Mouse (Mus musculus): ENCODE data around the gene Gorasp1. TPM values are rescaled to one million over a fixed set of nuclear protein-coding genes. Genes with fewer than 3 reads are reported as not detected.

Gorasp1 gene
- polyA plus RNA-seq, 1 experiment: 0.49 TPM

DNA sequence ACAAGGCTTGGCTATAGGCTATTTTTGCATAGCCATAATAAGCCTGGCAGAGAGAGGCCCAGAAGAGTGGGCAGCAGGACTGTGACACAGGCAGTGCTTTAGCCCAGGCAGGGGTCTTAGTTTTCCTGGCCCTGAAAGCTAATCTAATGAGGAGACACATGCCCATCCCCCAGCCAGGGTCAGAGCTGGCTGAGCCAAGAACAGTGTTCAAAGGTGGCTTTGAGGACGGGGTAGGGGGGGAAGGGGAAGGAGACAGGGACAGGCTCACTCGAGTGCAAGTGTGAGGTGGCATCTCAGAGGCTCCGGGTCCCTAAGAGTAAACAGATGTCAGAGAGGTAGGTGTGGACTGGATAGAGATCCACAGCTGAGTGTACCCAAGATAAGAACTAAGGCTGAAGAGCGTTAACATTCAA lies 43.4 kb upstream of the Gorasp1 start:
- Histone ChIP-seq H3K4me1 (ENCODE audit: control insufficient read depth) (peaks cover 50% of the 10 kb centered on the region), H3K9me3 (ENCODE audit: control insufficient read depth, low read length) (no peaks in the 10 kb centered on the region), H3K36me3 (ENCODE audit: control insufficient read depth) (no peaks in the 10 kb centered on the region), H3K4me3 (replicated peaks) (no peak overlapping the region), H3K27me3 (ENCODE audit: control insufficient read depth) (peaks cover 43% of the 10 kb centered on the region)
- TF ChIP-seq TAL1 (IDR thresholded peaks at IDR 0.05; ENCODE audit: low read length) (no peak), GATA1 (IDR thresholded peaks at IDR 0.05; ENCODE audit: low read length) (no peak)

DNA sequence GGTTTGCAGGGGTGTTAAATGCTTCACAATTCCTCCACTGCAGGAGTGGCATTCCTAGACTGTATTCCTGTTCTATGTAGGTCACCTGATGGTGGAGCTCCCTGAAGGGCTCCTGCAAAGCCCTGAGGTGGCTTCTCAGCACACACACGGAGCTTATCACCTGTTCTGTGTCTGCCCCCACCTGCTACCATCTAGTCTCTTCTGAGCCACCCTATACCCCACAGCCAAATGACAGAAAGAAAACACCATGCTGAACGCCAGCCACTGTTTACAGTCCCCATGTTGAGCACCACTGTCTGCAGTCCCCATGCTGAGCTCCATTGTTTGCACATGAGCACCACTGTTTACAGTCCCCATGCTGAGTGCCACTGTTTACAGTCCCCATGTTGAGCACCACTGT lies 42.4 kb upstream of the Gorasp1 start:
- H3K9me3 ChIP-seq (ENCODE audit: control insufficient read depth, low read length): no peaks in the 10 kb centered on the region
- no peaks in the 10 kb centered on the region for H3K36me3 ChIP-seq (ENCODE audit: control insufficient read depth)
- peaks cover 38% of the 10 kb centered on the region for H3K27me3 ChIP-seq (ENCODE audit: control insufficient read depth)
- H3K4me1 ChIP-seq (ENCODE audit: control insufficient read depth): peaks cover 50% of the 10 kb centered on the region
- no peak overlapping the region for H3K4me3 ChIP-seq (replicated peaks)
- TF ChIP-seq GATA1 (IDR thresholded peaks at IDR 0.05; ENCODE audit: low read length) (no peak), TAL1 (IDR thresholded peaks at IDR 0.05; ENCODE audit: low read length) (no peak)

DNA sequence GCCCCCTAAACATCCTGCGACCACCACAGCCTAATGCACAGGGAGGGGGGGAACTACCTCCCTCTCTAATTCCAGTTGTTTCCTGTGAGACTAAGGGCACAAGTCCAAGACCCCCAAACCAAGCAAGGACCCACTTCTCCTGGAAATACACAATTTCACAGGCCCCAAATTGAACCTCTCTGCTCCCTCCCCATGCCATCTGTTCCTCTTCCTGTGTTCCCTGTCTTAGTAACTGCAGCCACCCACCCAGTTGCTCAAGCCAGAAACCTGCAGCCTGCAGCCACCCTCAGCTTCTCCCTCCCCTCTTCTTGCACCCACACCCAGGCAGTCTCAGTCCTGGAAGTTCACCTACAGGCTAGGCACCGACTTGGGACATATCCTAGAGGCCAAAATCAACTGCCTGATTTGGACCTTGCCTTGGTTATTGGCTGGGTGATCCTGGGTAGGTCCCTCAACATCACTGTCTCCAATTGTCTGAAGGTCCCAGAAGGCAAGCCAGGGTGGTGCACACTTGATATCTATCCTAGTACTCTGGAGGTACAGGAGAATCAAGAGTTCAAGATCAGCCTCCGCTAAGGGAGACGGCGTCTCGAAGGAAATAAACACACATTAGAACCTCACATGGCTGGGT lies 41.6 kb upstream of the Gorasp1 start:
- Histone ChIP-seq H3K4me1 (ENCODE audit: control insufficient read depth) (peaks cover 44% of the 10 kb centered on the region), H3K4me3 (replicated peaks) (no peak overlapping the region), H3K9me3 (ENCODE audit: control insufficient read depth, low read length) (no peaks in the 10 kb centered on the region; the same call in 1 of the 2 replicates), H3K36me3 (ENCODE audit: control insufficient read depth) (peaks cover 2% of the 10 kb centered on the region; the same call in 1 of the 2 replicates), H3K27me3 (ENCODE audit: control insufficient read depth) (peaks cover 30% of the 10 kb centered on the region)
- TF ChIP-seq GATA1 (IDR thresholded peaks at IDR 0.05; ENCODE audit: low read length): no peak
- TF ChIP-seq TAL1 (IDR thresholded peaks at IDR 0.05; ENCODE audit: low read length): no peak

DNA sequence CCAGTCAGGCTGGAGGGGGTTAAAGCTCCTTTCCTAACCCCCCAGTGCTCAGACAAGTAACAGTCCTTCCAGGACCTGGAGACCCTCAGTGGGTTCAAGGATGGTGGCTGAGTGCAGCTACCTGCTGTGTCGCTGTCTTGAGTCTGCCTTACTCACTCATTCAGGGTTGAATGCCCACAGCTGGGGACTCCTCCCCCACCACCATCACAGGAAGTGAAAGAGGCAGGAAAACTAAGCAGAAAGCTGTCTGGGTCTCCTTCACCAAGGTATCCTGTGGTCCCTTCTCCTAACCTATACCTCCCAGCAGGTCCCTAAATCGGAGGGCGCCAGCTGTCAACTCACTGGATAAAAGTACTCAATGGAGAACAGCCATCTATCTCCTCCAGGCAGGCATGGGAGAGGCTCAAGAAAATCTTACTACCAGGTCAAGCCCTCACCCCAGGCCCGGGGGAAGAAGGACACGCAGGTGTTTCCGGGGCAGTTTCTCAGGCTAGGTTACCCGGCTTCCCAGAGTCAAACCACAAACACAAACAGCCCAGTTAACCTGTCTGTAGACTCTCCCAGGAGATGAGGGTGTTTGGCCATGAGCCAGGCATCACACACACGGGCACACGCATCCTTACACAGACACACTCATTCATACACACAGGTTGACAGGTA lies 40.9 kb upstream of the Gorasp1 start:
- no peak overlapping the region for H3K4me3 ChIP-seq (replicated peaks)
- TF ChIP-seq TAL1 (IDR thresholded peaks at IDR 0.05; ENCODE audit: low read length) (no peak), GATA1 (IDR thresholded peaks at IDR 0.05; ENCODE audit: low read length) (no peak)
- peaks cover 37% of the 10 kb centered on the region for H3K4me1 ChIP-seq (ENCODE audit: control insufficient read depth)
- peaks cover 5% of the 10 kb centered on the region; the same call in 1 of the 2 replicates for H3K36me3 ChIP-seq (ENCODE audit: control insufficient read depth)
- H3K9me3 ChIP-seq (ENCODE audit: control insufficient read depth, low read length): no peaks in the 10 kb centered on the region; the same call in 1 of the 2 replicates
- peaks cover 23% of the 10 kb centered on the region for H3K27me3 ChIP-seq (ENCODE audit: control insufficient read depth)

DNA sequence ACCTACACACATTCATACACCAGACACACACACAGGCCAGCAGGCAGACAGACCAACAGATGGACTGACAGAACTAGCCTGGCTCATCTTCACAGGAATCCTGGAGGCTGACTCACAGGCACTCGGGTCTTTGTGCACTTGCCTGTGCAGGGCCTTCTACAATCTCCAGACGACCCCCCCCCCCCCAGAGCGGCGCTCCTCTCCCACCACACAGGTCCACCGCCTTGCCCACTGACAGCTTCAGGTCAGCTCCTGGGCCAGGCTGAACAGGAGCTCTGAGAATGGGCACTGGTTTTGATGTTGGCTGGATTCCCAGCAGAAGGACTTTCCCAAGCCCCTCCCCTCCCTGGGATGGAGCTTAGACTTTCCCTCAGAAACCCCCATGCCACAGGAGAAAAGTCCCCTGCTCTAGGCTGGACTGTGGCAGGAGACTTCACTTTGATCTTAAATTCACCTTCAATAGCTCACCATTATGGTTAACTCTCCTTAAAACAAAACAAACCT lies 40.2 kb upstream of the Gorasp1 start:
- H3K9me3 ChIP-seq (ENCODE audit: control insufficient read depth, low read length): no peaks in the 10 kb centered on the region; the same call in 1 of the 2 replicates
- H3K4me3 ChIP-seq (replicated peaks): no peak overlapping the region
- TF ChIP-seq TAL1 (IDR thresholded peaks at IDR 0.05; ENCODE audit: low read length): no peak
- H3K4me1 ChIP-seq (ENCODE audit: control insufficient read depth): peaks cover 30% of the 10 kb centered on the region
- peaks cover 16% of the 10 kb centered on the region for H3K27me3 ChIP-seq (ENCODE audit: control insufficient read depth)
- H3K36me3 ChIP-seq (ENCODE audit: control insufficient read depth): peaks cover 9% of the 10 kb centered on the region; the same call in 1 of the 2 replicates

DNA sequence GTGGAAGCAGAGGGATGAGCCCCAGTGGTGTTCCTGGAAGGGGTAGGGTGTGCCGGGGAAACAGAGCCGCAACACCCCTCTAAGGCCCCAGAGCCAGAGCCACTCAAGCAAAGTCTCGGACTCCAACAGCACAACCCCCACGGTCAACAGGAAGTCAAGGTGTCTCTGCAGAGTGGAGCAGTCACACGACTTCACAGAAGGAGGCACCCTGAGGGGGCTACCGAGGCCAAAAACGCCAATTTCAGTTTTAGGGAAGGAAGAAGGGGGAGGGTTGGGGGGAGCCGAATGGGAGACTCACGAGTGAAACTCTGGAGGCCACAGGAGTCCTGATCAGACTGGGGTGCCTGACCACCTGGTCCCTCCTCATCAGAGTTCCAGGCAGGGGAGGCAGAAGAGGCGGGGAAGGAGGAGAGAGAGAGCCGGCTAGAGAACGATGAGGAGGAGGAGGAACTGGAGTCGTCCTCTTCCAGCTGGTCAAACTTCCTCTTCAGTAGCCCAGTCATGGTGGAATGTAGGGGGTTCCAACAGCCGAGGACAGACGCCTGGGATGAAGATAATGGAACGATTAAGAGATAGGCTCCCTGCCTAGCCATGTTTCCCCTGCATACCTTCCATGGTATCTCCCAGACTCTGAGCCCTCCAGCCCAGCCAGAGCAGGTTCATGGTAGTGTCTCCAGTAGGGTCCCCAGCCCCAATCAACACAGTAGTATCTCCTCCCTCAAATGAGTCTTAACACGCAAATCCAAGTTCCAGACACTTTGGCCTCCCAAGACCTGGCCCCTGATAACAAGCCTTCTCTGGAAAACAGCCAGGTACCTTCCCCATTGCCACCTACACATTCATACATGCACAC lies 39.6 kb upstream of the Gorasp1 start:
- Histone ChIP-seq H3K4me1 (ENCODE audit: control insufficient read depth) (peaks cover 24% of the 10 kb centered on the region), H3K9me3 (ENCODE audit: control insufficient read depth, low read length) (no peaks in the 10 kb centered on the region; the same call in 1 of the 2 replicates), H3K36me3 (ENCODE audit: control insufficient read depth) (peaks cover 12% of the 10 kb centered on the region; the same call in 1 of the 2 replicates), H3K27me3 (ENCODE audit: control insufficient read depth) (peaks cover 10% of the 10 kb centered on the region), H3K4me3 (replicated peaks) (no peak overlapping the region)
- TF ChIP-seq TAL1 (IDR thresholded peaks at IDR 0.05; ENCODE audit: low read length) (no peak), GATA1 (IDR thresholded peaks at IDR 0.05; ENCODE audit: low read length) (no peak)

DNA sequence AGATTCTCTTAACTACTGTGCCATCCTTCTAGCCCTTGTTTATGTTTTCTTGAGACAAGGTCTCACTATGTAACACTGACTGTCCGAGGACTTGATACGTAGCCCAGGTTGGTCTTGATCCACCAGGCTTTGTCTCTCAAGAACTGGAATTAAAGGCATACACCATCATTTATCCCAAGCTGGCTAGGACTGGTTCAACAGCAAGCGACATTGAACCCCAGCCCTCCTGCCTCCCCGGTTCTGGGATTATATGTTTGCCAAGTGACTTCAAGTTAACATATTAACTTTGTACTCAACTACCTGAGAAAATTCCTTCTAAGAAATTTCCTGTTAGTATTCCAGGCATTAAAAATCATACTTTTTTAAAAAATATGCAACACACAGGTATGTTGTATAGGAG lies 37.9 kb upstream of the Gorasp1 start:
- H3K4me1 ChIP-seq (ENCODE audit: control insufficient read depth): peaks cover 11% of the 10 kb centered on the region
- H3K36me3 ChIP-seq (ENCODE audit: control insufficient read depth): peaks cover 12% of the 10 kb centered on the region; the same call in 1 of the 2 replicates
- no peaks in the 10 kb centered on the region for H3K27me3 ChIP-seq (ENCODE audit: control insufficient read depth)
- TF ChIP-seq TAL1 (IDR thresholded peaks at IDR 0.05; ENCODE audit: low read length) (no peak), GATA1 (IDR thresholded peaks at IDR 0.05; ENCODE audit: low read length) (no peak)
- no peaks in the 10 kb centered on the region; the same call in 1 of the 2 replicates for H3K9me3 ChIP-seq (ENCODE audit: control insufficient read depth, low read length)
- H3K4me3 ChIP-seq (replicated peaks): no peak overlapping the region

DNA sequence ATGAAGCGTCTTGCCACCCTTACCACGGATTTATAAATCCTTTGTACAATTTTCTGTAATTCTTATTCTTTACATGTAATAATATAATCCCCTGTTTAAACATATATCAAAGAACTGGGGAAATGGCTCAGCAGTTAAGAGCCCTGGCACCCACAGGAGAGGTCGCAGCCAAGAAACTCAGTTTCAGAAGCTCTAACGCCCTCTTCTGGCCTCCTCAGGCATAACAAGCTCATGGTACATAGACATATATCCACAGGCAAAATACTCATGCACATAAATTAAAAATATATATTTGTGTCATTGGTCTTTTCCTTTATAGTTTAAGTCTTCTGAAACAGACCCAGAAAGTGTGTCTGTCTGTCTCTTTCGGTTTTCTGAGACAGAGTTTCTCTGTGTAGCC lies 37.2 kb upstream of the Gorasp1 start:
- TF ChIP-seq GATA1 (IDR thresholded peaks at IDR 0.05; ENCODE audit: low read length): no peak
- TF ChIP-seq TAL1 (IDR thresholded peaks at IDR 0.05; ENCODE audit: low read length): no peak
- Histone ChIP-seq H3K4me1 (ENCODE audit: control insufficient read depth) (peaks cover 11% of the 10 kb centered on the region), H3K36me3 (ENCODE audit: control insufficient read depth) (peaks cover 12% of the 10 kb centered on the region; the same call in 1 of the 2 replicates)

More for the DNA sequence above, 37.2 kb upstream of the Gorasp1 start:
- no peak overlapping the region for H3K4me3 ChIP-seq (replicated peaks)
- H3K27me3 ChIP-seq (ENCODE audit: control insufficient read depth): no peaks in the 10 kb centered on the region
- no peaks in the 10 kb centered on the region; the same call in 1 of the 2 replicates for H3K9me3 ChIP-seq (ENCODE audit: control insufficient read depth, low read length)

Data from erythroblast, embryonic 14.5 days (primary cell).